Mouse (Mus musculus) heart, embryonic 10.5 days (tissue): ENCODE measurements at regions not wholly inside any gene's neighbourhood (a gene's known extent, or its start where the extent isn't known, plus 50 kb on each side); places are given as distances from the start of the nearest gene placed in this dataset.
A peak's percentile ranks its signal among the peaks of the same experiment; 100 is the strongest.

ENCODE experiments used
- DNase-seq: peaks from one replicate; pipeline ENCODE4 v3.0.0-alpha.2; 2017; ENCODE audit warnings: low spot score
- H3K27ac ChIP-seq: fragments of 300-500 bp; sonication (generic); 2 replicates; pipeline ENCODE4 v1.5.1; 2016; ENCODE audit warnings: mild to moderate bottlenecking
- H3K27me3 ChIP-seq: fragments of 300-500 bp; sonication (generic); 2 replicates; pipeline ENCODE4 v1.6.1; 2016; ENCODE audit warnings: mild to moderate bottlenecking; ENCODE audit not compliant: poor library complexity, insufficient read depth, severe bottlenecking
- H3K36me3 ChIP-seq: fragments of 300-500 bp; sonication (generic); 2 replicates; pipeline ENCODE4 v1.6.1; 2016; ENCODE audit warnings: mild to moderate bottlenecking, moderate library complexity
- H3K4me1 ChIP-seq: fragments of 300-500 bp; sonication (generic); 2 replicates; pipeline ENCODE4 v1.6.1; 2016; ENCODE audit warnings: mild to moderate bottlenecking
- H3K4me3 ChIP-seq: fragments of 300-500 bp; sonication (generic); 2 replicates; pipeline ENCODE4 v1.5.1; 2016; ENCODE audit warnings: mild to moderate bottlenecking, moderate library complexity
- H3K9me3 ChIP-seq: fragments of 300-500 bp; sonication (generic); 2 replicates; pipeline ENCODE4 v1.6.1; 2016; ENCODE audit warnings: mild to moderate bottlenecking, moderate library complexity
- WGBS: fragments of 180-500 bp; shearing (Covaris S2); methylation state at CpG from one replicate; pipeline ENCODE4 v1.1.7; 2016; 5-methylcytosine and 5-hydroxymethylcytosine counted together

DNA sequence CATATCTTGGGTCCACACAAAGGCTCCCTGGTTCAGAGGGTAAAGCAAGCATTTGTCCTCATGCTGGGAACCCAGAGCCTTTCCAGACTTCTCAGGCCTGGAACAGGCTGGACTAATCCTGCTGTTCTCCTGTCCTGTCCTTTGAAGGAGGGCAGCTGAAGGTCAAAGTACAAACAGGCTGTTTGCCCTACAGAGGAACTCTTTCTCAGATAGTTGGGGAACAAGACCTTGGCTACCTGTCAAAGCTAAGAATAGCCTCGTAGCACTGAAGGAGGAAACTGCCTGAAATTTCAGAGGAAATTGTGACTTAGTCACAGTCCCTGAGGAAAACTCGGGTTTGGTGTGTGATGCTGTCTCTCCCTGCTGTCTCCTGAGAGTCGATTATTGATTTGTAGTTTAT is 245.6 kb upstream of the N4bp1 start:
- 47% methylated on average over 3 of the region's 3 CpGs for WGBS
- H3K4me3 ChIP-seq, result no peak overlapping the region
- DNase-seq, result no peak
- no peaks in the 10 kb centered on the region for H3K9me3 ChIP-seq
- H3K27me3 ChIP-seq, result no peaks in the 10 kb centered on the region
- no peaks in the 10 kb centered on the region for H3K36me3 ChIP-seq
- H3K4me1 ChIP-seq, result peaks cover 8% of the 10 kb centered on the region
- H3K27ac ChIP-seq, result 0 out of 2 replicates have a peak overlapping the region, but pooled peaks have one; percentile 38

DNA sequence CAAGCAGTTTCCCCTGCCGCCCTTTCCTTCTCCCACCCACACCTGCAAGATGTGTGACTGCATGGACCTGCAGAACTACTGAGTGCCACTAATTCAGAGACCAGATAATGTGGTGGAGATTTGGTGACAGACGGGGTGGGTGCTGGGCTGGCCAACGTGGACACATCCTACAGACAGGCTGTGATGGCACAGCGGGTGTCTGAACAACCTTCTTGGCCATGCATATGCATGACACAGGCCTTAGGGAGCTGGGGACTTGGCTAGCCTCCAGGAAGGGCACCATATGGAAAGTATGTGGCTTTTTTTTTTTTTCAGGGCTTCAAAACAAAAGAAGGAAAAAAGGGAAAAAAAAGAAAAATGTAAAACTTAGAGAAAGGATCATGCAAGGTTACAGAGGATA is 243.5 kb upstream of the N4bp1 start:
- peaks cover 8% of the 10 kb centered on the region for H3K4me1 ChIP-seq
- WGBS, result 65% methylated on average over 4 of the region's 4 CpGs
- no peak overlapping the region for H3K27ac ChIP-seq
- no peak for DNase-seq
- H3K36me3 ChIP-seq, result no peaks in the 10 kb centered on the region
- no peak overlapping the region for H3K4me3 ChIP-seq
- no peaks in the 10 kb centered on the region for H3K9me3 ChIP-seq
- no peaks in the 10 kb centered on the region for H3K27me3 ChIP-seq

DNA sequence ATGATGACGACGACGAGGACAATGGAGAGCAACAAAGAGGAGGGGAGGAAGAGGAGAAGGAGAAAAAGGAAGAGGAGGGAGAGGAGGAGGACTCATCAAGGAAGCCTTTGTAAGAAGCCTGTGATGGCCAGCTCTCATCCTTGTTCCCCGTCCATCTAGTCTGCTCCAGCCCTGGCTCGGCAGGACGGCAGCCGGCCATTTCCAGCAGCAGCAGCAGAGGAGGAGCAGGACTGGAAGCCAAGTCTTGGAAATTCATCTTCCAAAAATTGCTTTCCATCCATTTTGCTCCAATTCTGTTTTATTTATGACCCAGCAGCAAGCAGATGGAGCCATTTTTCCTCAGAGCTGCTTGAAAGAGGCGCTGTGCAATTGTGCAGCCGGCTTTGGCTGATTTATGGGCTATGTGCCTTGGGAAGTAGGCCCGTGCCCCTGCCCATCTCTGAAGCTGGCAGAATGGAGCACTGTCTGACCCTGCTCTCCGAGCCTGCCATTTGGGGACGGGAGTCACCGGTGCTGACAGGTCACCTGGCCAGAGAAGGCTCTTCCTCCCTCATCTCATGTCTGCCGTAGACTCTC is 231.2 kb upstream of the N4bp1 start:
- 82% methylated on average over 14 of the region's 14 CpGs for WGBS
- Histone ChIP-seq H3K9me3 (no peaks in the 10 kb centered on the region), H3K27ac (no peak overlapping the region), H3K27me3 (peaks cover 6% of the 10 kb centered on the region; the same call in 1 of the 2 replicates), H3K36me3 (no peaks in the 10 kb centered on the region), H3K4me1 (no peaks in the 10 kb centered on the region), H3K4me3 (no peak overlapping the region)
- no peak for DNase-seq

DNA sequence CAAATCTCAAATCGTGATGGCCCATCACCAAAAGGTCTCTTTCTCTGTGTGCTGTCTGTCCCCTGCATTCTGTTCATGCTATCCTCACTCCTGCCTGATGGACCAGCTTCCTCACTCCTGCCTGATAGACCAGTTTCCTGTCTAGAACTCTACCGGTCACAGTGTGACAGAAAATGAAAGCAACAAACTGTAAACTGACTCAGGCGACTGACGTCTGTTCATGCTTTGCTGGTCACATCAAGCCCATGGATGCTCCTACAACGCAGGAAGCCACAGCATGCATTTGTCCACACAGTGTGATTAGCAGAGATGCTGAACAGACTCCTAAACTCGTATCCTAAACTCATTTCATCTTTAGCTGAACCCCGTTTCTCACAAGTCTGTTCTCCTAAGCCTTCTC is 227.3 kb upstream of the N4bp1 start:
- Histone ChIP-seq H3K9me3 (no peaks in the 10 kb centered on the region), H3K4me3 (no peak overlapping the region), H3K27me3 (peaks cover 3% of the 10 kb centered on the region; the same call in 1 of the 2 replicates), H3K36me3 (no peaks in the 10 kb centered on the region), H3K27ac (no peak overlapping the region), H3K4me1 (no peaks in the 10 kb centered on the region)
- DNase-seq, result no peak
- WGBS, result 70% methylated on average over 7 of the region's 7 CpGs

DNA sequence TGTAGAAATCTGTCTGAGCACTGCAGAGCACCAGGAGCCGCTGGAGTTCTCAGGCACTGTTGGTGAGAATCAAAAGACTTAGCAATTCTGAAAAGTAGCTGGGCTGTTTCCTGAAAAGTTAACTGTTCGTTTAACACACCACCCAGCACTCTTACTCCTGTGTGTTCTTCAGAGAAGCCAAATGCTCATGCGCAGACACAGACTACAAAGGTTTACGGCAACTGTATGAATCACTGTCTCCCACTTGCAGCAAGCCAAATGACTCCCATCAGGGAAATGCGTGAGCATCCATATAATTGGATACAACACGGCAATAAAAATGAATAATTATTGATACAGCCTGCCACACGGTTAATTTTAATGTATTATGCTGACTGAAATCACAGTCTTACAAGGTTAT is 220.0 kb upstream of the N4bp1 start:
- H3K9me3 ChIP-seq, result no peaks in the 10 kb centered on the region
- no peak for DNase-seq
- H3K4me1 ChIP-seq, result no peaks in the 10 kb centered on the region
- H3K27ac ChIP-seq, result no peak overlapping the region
- no peak overlapping the region for H3K4me3 ChIP-seq
- WGBS, result 76% methylated on average over 7 of the region's 7 CpGs
- no peaks in the 10 kb centered on the region for H3K27me3 ChIP-seq
- no peaks in the 10 kb centered on the region for H3K36me3 ChIP-seq

DNA sequence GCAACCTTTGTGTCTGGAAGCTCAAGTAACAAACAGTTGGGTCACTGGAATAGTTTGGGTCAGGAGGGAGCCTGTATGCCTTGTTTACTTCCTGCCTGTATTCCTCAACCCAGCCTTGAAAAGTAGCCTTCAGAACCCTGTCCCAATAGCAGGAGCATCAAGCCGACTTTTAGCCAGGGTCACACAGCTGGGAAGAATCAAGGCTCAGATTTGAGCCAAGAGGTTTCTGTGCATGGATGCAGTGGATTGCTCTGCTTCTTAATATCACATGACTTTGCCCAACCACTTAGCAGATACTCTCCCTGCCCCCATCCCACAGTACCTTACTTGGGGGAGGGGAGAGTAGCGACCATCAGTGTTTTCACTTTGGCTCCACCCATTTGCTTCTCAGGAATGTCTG is 210.2 kb upstream of the N4bp1 start:
- WGBS, result 54% methylated on average over 2 of the region's 2 CpGs
- DNase-seq, result no peak
- H3K36me3 ChIP-seq, result no peaks in the 10 kb centered on the region

DNA sequence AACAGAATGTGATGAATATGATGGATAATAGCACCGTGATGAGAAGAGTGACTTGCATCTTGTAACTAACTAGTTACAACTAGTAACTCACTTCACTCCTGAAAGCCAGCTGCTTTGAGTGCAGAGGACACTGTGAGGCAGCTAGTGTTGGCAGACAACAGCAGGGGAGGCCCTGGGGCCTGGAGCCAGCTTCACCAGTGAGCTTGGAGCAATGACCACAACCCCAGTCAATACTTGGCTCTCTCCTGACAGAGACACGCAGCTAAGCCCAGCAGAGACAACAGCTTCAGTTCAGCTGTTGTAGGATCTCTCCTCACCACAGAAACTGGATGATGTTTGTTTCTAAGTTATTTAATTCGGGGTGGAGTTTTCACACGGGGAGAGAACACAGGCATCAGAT is 209.6 kb upstream of the N4bp1 start:
- Histone ChIP-seq H3K27ac (no peak overlapping the region), H3K27me3 (no peaks in the 10 kb centered on the region), H3K4me3 (no peak overlapping the region), H3K4me1 (peaks cover 13% of the 10 kb centered on the region; the same call in 1 of the 2 replicates), H3K9me3 (no peaks in the 10 kb centered on the region), H3K36me3 (no peaks in the 10 kb centered on the region)
- 73% methylated on average over 4 of the region's 4 CpGs for WGBS
- DNase-seq, result no peak

More for the DNA sequence above, 210.2 kb upstream of the N4bp1 start:
- Histone ChIP-seq H3K27me3 (no peaks in the 10 kb centered on the region), H3K9me3 (no peaks in the 10 kb centered on the region), H3K27ac (no peak overlapping the region), H3K4me1 (peaks cover 13% of the 10 kb centered on the region; the same call in 1 of the 2 replicates), H3K4me3 (no peak overlapping the region)

DNA sequence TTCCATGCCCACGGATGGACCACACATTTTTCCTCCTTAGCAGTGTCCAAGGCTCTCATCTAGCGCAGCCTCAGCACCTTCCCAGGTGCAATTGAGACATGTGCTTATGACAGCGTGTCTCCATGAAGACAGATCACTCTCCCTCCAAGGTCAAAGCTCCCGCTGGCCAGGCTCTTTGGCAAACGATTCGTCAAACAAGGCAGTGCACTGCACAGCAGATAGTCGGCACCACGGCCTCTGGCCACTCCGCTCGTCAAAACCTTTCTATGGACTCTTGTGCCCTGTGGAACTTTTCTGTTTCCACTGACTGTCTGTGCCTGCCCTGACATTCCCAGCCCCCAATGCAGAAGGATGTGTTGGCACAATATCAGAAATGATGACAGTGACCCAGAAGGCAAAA is 208.7 kb upstream of the N4bp1 start:
- no peak for DNase-seq
- no peaks in the 10 kb centered on the region for H3K27me3 ChIP-seq
- H3K27ac ChIP-seq, result no peak overlapping the region
- no peaks in the 10 kb centered on the region for H3K9me3 ChIP-seq
- peaks cover 13% of the 10 kb centered on the region; the same call in 1 of the 2 replicates for H3K4me1 ChIP-seq
- H3K36me3 ChIP-seq, result no peaks in the 10 kb centered on the region
- WGBS, result 67% methylated on average over 10 of the region's 10 CpGs
- H3K4me3 ChIP-seq, result no peak overlapping the region

DNA sequence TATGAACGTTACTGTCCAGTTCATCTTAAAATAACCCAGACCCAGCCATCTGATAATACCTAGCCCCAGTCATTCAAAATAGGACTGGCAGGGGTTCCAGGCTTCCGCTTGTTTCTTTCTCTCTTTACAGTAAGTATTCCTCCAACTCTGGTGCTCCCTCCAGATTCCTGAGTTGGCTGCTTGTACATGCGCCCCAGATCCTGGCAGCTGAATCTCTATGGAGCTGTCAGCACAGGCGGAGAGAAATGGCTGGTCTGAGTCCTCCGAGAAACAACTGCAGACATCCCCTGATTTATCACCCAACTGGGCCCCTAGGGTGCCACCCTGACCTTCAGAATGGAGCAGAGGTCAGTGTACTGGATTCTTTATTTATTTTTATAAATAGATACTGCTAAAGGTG is 208.0 kb upstream of the N4bp1 start:
- Histone ChIP-seq H3K9me3 (no peaks in the 10 kb centered on the region), H3K27me3 (no peaks in the 10 kb centered on the region), H3K27ac (no peak overlapping the region), H3K4me3 (no peak overlapping the region), H3K4me1 (peaks cover 13% of the 10 kb centered on the region; the same call in 1 of the 2 replicates), H3K36me3 (no peaks in the 10 kb centered on the region)
- no peak for DNase-seq
- 52% methylated on average over 5 of the region's 5 CpGs for WGBS

DNA sequence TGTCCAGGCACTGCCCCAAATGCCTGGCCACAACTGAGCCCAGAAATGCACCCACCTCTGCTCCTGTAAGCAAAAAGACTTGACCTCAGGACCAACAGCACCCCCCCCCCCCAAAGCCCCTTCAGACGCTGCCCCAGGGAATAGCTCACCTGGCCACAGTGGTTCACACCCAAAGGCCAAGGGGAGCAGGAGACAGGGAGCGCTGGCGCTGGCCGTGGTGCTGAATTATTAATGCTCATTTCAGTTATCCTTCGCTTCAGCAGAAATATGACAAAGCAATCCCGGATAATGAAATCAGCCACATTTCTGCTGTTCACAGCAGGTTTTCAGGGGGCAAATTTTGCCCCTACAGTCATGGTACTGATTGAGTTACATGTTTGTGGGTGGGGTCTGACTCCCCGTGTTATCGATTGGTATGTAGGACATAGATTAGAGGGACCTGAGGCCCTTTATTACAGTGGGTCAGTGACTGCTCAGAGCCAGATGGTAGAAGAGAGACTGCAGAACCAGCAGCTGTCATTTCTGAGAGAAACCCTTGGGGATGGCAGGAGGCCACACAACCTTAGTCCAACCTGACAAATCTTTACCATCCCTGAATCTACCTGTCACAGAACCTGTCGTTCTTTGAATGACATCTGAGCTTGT is 202.5 kb upstream of the N4bp1 start:
- no peaks in the 10 kb centered on the region for H3K9me3 ChIP-seq
- no peaks in the 10 kb centered on the region for H3K27me3 ChIP-seq
- no peaks in the 10 kb centered on the region for H3K36me3 ChIP-seq
- no peaks in the 10 kb centered on the region for H3K4me1 ChIP-seq
- WGBS, result 45% methylated on average over 9 of the region's 9 CpGs
- H3K27ac ChIP-seq, result no peak overlapping the region
- H3K4me3 ChIP-seq, result no peak overlapping the region
- peak; percentile 77 for DNase-seq

DNA sequence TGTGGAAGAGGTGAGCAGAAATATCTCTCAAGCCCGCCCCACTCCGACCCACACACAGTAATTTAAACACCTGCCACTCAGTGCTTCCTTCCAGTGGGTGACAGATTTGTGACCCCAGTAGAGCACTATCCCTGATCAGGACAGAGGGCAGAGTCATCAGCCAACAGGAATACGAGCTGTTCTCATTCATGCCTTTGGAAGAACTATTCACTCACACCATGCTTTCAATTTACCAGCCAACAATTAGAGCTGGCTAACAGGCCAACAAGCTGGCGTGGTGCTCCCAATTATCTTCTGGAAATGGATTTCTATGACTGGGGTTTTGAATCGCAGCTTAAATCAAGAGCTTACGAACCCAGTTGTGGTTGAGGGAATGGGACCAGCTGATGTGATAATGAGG is 193.2 kb upstream of the N4bp1 start:
- WGBS, result 75% methylated on average over 6 of the region's 6 CpGs
- DNase-seq, result no peak
- Histone ChIP-seq H3K36me3 (no peaks in the 10 kb centered on the region), H3K4me1 (no peaks in the 10 kb centered on the region), H3K27ac (no peak overlapping the region), H3K27me3 (no peaks in the 10 kb centered on the region), H3K4me3 (no peak overlapping the region), H3K9me3 (no peaks in the 10 kb centered on the region)

DNA sequence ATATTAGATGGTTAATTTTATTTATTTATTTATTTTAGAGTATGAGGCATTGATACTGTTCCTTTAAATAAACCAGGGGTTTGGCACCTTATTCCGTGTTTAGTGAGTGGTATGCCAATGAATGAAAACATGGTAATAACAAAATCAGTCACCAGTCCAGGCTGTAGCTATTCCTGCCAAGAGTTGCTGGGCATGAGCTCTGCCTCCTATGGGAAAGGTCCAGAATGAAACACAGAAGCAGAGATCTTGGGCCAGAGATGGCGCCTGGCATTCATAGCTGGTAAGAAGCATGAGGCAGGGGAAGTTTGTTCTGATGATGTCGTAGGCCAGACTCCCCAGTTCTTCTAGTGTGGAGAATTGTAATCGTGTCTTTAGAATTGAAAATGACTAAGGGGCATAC is 190.9 kb upstream of the N4bp1 start:
- WGBS, result 84% methylated on average over 4 of the region's 4 CpGs

DNA sequence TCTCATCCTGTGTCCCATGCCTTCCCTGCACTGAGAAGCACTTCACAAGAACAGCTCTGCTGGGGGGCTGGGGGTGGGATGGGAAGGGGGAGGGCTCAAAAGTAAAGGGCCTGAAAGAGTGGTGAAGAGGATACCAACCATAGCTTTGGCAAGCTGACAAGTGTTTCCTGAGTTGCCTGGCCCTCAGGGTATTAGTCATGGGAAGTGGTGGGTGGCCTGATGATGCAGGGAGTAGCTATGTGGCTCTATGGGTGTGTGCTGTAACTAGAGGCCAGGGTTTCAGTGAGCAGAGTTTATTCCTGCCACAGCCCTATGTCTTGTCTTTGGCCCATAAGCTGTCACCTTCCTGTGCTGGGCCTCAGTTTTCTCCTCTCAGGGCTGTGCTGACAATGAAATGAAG is 186.2 kb upstream of the N4bp1 start:
- Histone ChIP-seq H3K9me3 (no peaks in the 10 kb centered on the region), H3K27ac (no peak overlapping the region), H3K4me3 (no peak overlapping the region), H3K36me3 (no peaks in the 10 kb centered on the region), H3K27me3 (0 out of 2 replicates have a peak, but pooled peaks cover 4% of the 10 kb centered on the region), H3K4me1 (no peaks in the 10 kb centered on the region)
- DNase-seq, result no peak

More for the DNA sequence above, 190.9 kb upstream of the N4bp1 start:
- Histone ChIP-seq H3K4me3 (no peak overlapping the region), H3K4me1 (no peaks in the 10 kb centered on the region), H3K27ac (no peak overlapping the region), H3K9me3 (no peaks in the 10 kb centered on the region), H3K27me3 (no peaks in the 10 kb centered on the region), H3K36me3 (no peaks in the 10 kb centered on the region)
- DNase-seq, result no peak

DNA sequence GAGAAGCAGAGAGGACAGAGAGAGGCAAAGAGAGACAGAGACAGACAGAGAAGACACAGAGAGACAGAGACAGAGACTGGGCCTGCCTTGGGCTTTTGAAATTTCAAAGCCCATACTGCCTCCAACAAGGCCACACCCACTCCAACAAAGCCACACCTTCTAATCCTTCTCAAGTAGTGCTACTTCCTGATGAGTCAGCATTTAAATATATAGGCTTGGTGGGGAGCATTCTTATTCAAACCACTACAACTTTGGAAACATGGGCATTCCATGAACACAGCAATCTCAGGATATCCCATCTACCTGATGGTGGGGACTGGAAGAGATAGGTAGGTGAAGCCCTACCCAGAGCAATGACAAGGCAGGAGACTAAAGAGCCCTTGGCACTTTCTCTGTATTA is 182.0 kb upstream of the N4bp1 start:
- no peaks in the 10 kb centered on the region for H3K36me3 ChIP-seq
- H3K4me1 ChIP-seq, result no peaks in the 10 kb centered on the region
- H3K9me3 ChIP-seq, result no peaks in the 10 kb centered on the region
- 0 out of 2 replicates have a peak, but pooled peaks cover 4% of the 10 kb centered on the region for H3K27me3 ChIP-seq
- H3K4me3 ChIP-seq, result no peak overlapping the region
- no peak for DNase-seq
- H3K27ac ChIP-seq, result no peak overlapping the region
